ENCODE assay signal across 16 mouse cellular contexts in the genomic region with DNA sequence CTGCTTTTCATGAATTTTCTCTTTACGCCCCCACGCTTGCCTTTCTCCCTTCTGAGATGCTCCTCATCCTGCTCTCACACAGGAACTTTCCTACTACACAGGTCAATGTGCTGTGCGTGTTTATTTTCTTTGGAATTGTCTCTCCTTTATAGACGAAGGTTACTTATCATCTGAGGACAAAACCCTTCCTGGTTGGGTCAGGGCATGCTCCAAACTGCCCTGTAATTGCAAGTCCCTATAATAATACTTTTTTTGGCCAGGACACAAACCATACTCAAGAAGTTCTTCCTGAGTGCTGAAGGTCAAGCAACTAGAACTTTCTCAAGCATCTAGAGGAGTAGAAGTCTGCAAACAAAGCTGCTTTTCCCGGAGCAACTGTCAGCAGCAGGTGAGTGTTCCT.
"Had no signal": no experiment of that assay in that cellular context is flagged by ENCODE, and none has a peak within 500 bp of the region (broad histone marks: within the 10 kb centered on the region; RNA-seq: fewer than 3 reads in every experiment).

No protein-coding gene starts in this region.

- H3K27ac ChIP-seq: neural tube, embryonic 13.5 days; neural tube, embryonic 15.5 days; stomach, embryonic 15.5 days; stomach, postnatal 0 days had no signal

- H3K9ac ChIP-seq: neural tube, embryonic 13.5 days; neural tube, embryonic 15.5 days; stomach, embryonic 15.5 days had no signal

- H3K4me2 ChIP-seq: neural tube, embryonic 13.5 days; neural tube, embryonic 15.5 days; stomach, embryonic 15.5 days had no signal

- H3K9me3 ChIP-seq: neural tube, embryonic 13.5 days; neural tube, embryonic 15.5 days; stomach, embryonic 15.5 days had no signal

- H3K27me3 ChIP-seq: neural tube, embryonic 13.5 days; neural tube, embryonic 15.5 days; stomach, embryonic 15.5 days had no signal

- H3K36me3 ChIP-seq: neural tube, embryonic 13.5 days; neural tube, embryonic 15.5 days; stomach, embryonic 15.5 days had no signal

- DNase-seq: retina, postnatal 1 day; right cerebral cortex, adult 18-20 months; right cerebral cortex, postnatal 14 days; right cerebral cortex, postnatal 25 days; right cerebral cortex, postnatal 4 days; spleen, adult 18-20 months; thymus, adult 18-20 months; thymus, adult 2 months; thymus, postnatal 14 days; thymus, postnatal 25 days; thymus, postnatal 36 days; thymus, postnatal 4 days had no signal

- H3K4me3 ChIP-seq: neural tube, embryonic 13.5 days; neural tube, embryonic 15.5 days; stomach, embryonic 15.5 days had no signal

- H3K4me1 ChIP-seq: neural tube, embryonic 13.5 days; neural tube, embryonic 15.5 days; stomach, embryonic 15.5 days had no signal
